Mouse (Mus musculus) heart, embryonic 10.5 days (tissue): Measurements from ENCODE around the gene Trappc6a. TPM values are rescaled to one million over a fixed set of nuclear protein-coding genes. Genes with fewer than 3 reads are reported as not detected.

Source experiments
- DNase-seq: peaks from one replicate; pipeline ENCODE4 v3.0.0-alpha.2; 2017; ENCODE audit warnings: low spot score
- H3K27ac ChIP-seq: fragments of 300-500 bp; sonication (generic); 2 replicates; pipeline ENCODE4 v1.5.1; 2016; ENCODE audit warnings: mild to moderate bottlenecking
- H3K27me3 ChIP-seq: fragments of 300-500 bp; sonication (generic); 2 replicates; pipeline ENCODE4 v1.6.1; 2016; ENCODE audit warnings: mild to moderate bottlenecking; ENCODE audit not compliant: poor library complexity, insufficient read depth, severe bottlenecking
- H3K36me3 ChIP-seq: fragments of 300-500 bp; sonication (generic); 2 replicates; pipeline ENCODE4 v1.6.1; 2016; ENCODE audit warnings: mild to moderate bottlenecking, moderate library complexity
- H3K4me1 ChIP-seq: fragments of 300-500 bp; sonication (generic); 2 replicates; pipeline ENCODE4 v1.6.1; 2016; ENCODE audit warnings: mild to moderate bottlenecking
- H3K4me3 ChIP-seq: fragments of 300-500 bp; sonication (generic); 2 replicates; pipeline ENCODE4 v1.5.1; 2016; ENCODE audit warnings: mild to moderate bottlenecking, moderate library complexity
- H3K9me3 ChIP-seq: fragments of 300-500 bp; sonication (generic); 2 replicates; pipeline ENCODE4 v1.6.1; 2016; ENCODE audit warnings: mild to moderate bottlenecking, moderate library complexity
- WGBS: fragments of 180-500 bp; shearing (Covaris S2); methylation state at CpG from one replicate; pipeline ENCODE4 v1.1.7; 2016; 5-methylcytosine and 5-hydroxymethylcytosine counted together
- polyA plus RNA-seq: library from polyadenylated mRNA; unstranded; fragments of >200 nt; fragmentation: Nextera tagmentation; extraction: Ambion mirVana; gene quantifications from 2 replicates; pipeline ENCODE4 v1.2.1, GENCODE M21; 2016

Gene Trappc6a
- polyA plus RNA-seq, result 95.3 and 107 TPM in 2 replicates

DNA sequence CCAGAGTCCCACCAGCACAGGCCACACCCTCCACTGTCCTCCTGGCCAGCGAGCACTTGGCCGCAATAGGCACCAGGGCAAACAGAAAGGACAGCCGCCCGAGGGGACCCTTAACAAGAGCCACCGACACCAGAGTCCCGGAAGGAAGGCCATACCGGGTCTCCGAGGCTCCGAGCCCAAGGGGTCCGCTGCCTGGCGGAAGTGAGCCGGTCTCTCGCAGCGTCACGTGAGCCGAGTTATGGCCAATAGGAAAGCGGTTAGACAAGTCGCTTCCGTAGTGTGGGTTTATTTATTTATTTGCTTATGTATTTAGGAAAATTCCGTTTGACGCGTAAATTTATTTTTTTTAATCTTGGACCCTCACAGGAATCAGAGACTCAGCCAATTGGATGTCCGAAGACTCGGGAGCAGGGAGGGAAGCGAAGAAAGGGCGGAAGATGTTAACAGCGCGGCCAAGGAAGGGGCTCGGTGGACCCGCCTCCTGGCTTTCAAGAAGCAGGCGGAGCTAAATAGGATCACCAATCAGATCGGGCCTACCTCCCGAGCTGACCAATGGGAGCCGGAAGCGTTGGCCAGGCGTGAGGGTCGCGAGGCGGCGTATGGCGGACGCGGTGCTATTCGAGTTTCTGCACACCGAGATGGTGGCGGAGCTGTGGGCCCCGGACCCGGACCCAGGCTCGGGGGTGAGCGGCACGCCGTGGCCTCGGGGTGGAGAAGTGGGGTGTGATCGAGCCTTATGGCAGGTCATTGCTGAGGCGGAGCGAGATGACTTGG is at the start of gene Trappc6a, which contains the start of gene Bloc1s3:
TSS of gene Trappc6a (plus strand) at position 246 of the 774 bp plus-strand sequence.
TSS of gene Bloc1s3 (minus strand) at position 218 of the 774 bp plus-strand sequence.
- peaks cover 23% of the 10 kb centered on the region for H3K4me1 ChIP-seq
- peaks cover 5% of the 10 kb centered on the region; the same call in 1 of the 2 replicates for H3K36me3 ChIP-seq
- H3K27ac ChIP-seq, result peak within 1 kb of the TSS; percentile 94
- H3K27me3 ChIP-seq, result no peaks in the 10 kb centered on the region
- DNase-seq, result peak; percentile 98
- under 1% methylated on average over 56 of the region's 56 CpGs for WGBS
- no peaks in the 10 kb centered on the region for H3K9me3 ChIP-seq
- H3K4me3 ChIP-seq, result peak within 1 kb of the TSS; percentile 82

- Histone ChIP-seq H3K27ac (peak within 1 kb of the TSS; percentile 92), H3K4me1 (peaks cover 43% of the 10 kb centered on the region), H3K9me3 (no peaks in the 10 kb centered on the region), H3K27me3 (peaks cover 9% of the 10 kb centered on the region; the same call in 1 of the 2 replicates), H3K4me3 (peak within 1 kb of the TSS; percentile 99), H3K36me3 (peaks cover 31% of the 10 kb centered on the region)
- WGBS, result under 1% methylated on average over 30 of the region's 42 CpGs
- DNase-seq, result peak; percentile 92
These were observed 49.5 kb upstream of the Trappc6a start, which contains the start of gene Mark4 for GRCm38 (mm10) chr7:19458591-19459111. TSS of gene Mark4 (minus strand) at chr7:19458821.

- Histone ChIP-seq H3K27me3 (peaks cover 9% of the 10 kb centered on the region; the same call in 1 of the 2 replicates), H3K36me3 (peaks cover 24% of the 10 kb centered on the region), H3K4me1 (peaks cover 46% of the 10 kb centered on the region), H3K9me3 (no peaks in the 10 kb centered on the region), H3K27ac (peak overlapping the region; percentile 92), H3K4me3 (peak overlapping the region; percentile 99)
- WGBS, result 19% methylated on average over 6 of the region's 6 CpGs
- DNase-seq, result no peak
These were observed 48.9 kb upstream of the Trappc6a start for GRCm38 (mm10) chr7:19459144-19459870.

DNA sequence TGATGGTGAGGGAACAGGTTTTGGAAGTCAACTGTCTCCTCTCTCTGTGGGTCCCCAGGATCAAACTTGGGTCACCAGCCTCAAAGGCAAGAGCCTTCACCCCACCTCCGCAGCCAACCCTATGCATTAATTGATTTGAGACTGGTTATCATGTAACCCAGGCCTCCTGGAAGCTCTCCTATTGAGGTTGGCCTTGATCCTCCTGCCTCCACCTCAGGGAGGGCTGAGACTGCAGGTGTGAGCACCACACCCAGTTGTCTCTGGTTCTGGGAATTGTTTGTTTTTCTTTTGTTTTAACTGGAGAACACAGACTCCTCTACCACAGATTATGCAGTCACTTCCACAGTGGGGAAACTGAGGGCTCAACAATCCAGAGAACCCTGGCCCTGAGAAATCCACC is 47.7 kb upstream of the Trappc6a start:
- Histone ChIP-seq H3K27me3 (peaks cover 14% of the 10 kb centered on the region), H3K4me1 (peaks cover 57% of the 10 kb centered on the region), H3K4me3 (no peak overlapping the region), H3K36me3 (peaks cover 14% of the 10 kb centered on the region), H3K27ac (no peak overlapping the region), H3K9me3 (no peaks in the 10 kb centered on the region)
- DNase-seq, result no peak
- 64% methylated on average over 1 of the region's 1 CpGs for WGBS

DNA sequence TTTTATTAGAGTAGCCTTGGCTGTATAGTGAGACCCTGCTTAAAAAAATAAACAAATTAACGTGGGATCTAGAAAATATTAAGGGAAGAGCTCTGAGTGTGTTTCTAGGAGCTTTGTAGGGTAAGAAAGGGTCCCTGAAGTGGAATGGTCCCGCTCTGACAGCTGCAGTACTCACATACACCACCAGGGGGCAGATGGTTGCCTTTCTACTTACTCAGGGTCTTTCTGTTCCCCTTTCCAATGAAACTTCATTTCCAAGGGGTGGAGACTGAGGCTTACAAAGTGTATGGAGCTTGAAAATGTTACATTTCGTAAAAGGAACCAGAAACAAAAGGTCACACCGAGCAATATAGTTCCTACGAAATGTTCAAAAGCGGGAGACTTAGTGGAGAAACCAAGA is 46.7 kb upstream of the Trappc6a start:
- H3K4me3 ChIP-seq, result no peak overlapping the region
- no peaks in the 10 kb centered on the region for H3K9me3 ChIP-seq
- DNase-seq, result peak; percentile 90
- peaks cover 50% of the 10 kb centered on the region for H3K4me1 ChIP-seq
- peaks cover 5% of the 10 kb centered on the region; the same call in 1 of the 2 replicates for H3K36me3 ChIP-seq
- 15% methylated on average over 6 of the region's 6 CpGs for WGBS
- peaks cover 23% of the 10 kb centered on the region for H3K27me3 ChIP-seq
- H3K27ac ChIP-seq, result no peak overlapping the region

- Histone ChIP-seq H3K27ac (peak overlapping the region; percentile 74), H3K4me3 (no peak overlapping the region), H3K4me1 (peaks cover 40% of the 10 kb centered on the region), H3K27me3 (peaks cover 32% of the 10 kb centered on the region), H3K9me3 (no peaks in the 10 kb centered on the region), H3K36me3 (no peaks in the 10 kb centered on the region)
- DNase-seq, result no peak
- WGBS, result 65% methylated on average over 4 of the region's 4 CpGs
These were observed 45.8 kb upstream of the Trappc6a start for GRCm38 (mm10) chr7:19462443-19462842.

GRCm38 (mm10) chr7:19462884-19463381 is 45.3 kb upstream of the Trappc6a start, which contains the start of gene Exoc3l2:
TSS of gene Exoc3l2 (plus strand) at chr7:19463331.
- Histone ChIP-seq H3K36me3 (no peaks in the 10 kb centered on the region), H3K9me3 (no peaks in the 10 kb centered on the region), H3K27ac (peak within 1 kb of the TSS; percentile 74), H3K4me1 (peaks cover 35% of the 10 kb centered on the region), H3K4me3 (peak within 1 kb of the TSS; percentile 50), H3K27me3 (peaks cover 36% of the 10 kb centered on the region)
- DNase-seq, result no peak
- WGBS, result 16% methylated on average over 6 of the region's 6 CpGs

DNA sequence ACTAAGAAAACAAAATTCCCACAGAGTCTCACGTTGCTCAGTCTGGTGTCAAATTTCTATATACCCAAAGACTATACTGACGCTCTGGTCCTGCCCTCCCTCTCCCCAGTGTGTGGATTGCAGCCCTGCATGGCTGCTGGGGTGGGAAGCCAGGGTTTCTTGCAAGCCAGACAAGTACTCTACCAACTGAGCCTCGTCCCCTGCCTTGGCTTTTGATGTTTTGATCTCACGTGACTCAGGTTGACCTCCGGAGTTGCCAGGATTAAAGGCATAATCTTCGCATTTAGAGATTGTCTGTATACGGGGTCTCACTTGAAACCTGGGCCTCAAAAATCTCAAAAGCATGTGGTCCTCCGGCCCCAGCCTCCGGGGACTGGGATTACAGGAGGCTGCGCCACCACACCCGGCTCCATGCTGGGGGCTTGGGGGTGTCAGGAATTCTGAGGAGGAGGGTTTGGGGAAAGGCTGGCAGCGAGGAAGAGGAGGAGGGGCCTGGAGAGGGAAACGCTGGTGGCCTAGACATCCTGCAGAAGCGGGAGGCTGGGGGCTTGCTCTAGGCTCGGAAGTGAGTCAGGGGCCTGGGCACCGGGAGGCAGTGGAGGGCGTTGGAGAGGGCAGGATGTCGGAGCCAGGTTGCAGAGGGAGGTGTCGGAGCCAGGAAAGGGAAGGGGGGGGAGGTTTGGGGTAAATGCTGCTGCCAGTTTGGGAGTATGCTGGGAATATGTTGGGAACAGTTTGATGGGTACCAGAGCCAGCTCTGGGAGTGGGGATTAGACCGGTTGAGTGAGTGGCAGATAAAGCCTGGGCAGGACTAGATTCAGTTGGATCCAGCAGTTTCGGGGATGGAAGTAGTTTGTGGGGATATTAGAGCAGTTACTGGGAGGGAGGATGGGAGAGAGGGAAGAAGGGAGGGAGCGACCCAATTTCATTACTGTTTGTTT is 43.6 kb upstream of the Trappc6a start:
- Histone ChIP-seq H3K27me3 (peaks cover 51% of the 10 kb centered on the region), H3K4me1 (peaks cover 30% of the 10 kb centered on the region), H3K4me3 (peak overlapping the region; percentile 45), H3K27ac (peak overlapping the region; percentile 73), H3K9me3 (no peaks in the 10 kb centered on the region), H3K36me3 (0 out of 2 replicates have a peak, but pooled peaks cover 2% of the 10 kb centered on the region)
- DNase-seq, result no peak
- WGBS, result 6% methylated on average over 22 of the region's 22 CpGs

DNA sequence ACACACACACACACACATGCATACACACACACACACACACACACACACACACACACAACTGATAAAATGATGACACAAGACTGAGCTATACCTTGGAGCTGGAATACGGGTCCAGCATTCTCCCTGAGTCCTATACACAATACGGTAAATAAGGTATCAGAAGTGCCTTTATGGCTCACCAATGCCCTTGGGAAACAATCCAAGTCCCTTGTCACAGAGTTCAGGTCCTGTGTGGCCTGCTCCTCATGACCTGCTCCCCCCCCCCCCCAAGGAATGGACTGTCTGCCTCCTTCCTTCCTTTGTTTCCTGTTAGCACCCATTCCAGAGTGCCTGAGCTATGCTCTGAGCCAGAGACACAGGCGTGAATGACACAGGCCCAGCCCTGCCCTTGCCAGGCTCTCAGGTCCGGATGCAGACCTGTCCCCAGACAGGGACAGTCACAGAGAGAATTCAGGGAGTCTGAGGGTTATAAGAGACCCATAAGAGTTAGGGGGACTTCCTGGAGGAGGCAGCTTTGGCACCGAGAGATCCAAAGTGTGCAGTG is 41.5 kb upstream of the Trappc6a start:
- H3K27ac ChIP-seq, result no peak overlapping the region
- H3K4me1 ChIP-seq, result peaks cover 33% of the 10 kb centered on the region
- WGBS, result 53% methylated on average over 5 of the region's 5 CpGs
- DNase-seq, result no peak
- H3K9me3 ChIP-seq, result no peaks in the 10 kb centered on the region
- peak overlapping the region; percentile 24; the same call in 1 of the 2 replicates for H3K4me3 ChIP-seq
- 0 out of 2 replicates have a peak, but pooled peaks cover 2% of the 10 kb centered on the region for H3K36me3 ChIP-seq
- peaks cover 71% of the 10 kb centered on the region for H3K27me3 ChIP-seq

- no peaks in the 10 kb centered on the region for H3K9me3 ChIP-seq
- WGBS, result 33% methylated on average over 6 of the region's 6 CpGs
- H3K27ac ChIP-seq, result no peak overlapping the region
- H3K27me3 ChIP-seq, result peaks cover 81% of the 10 kb centered on the region
- 0 out of 2 replicates have a peak, but pooled peaks cover 4% of the 10 kb centered on the region for H3K36me3 ChIP-seq
- DNase-seq, result no peak
- H3K4me1 ChIP-seq, result peaks cover 34% of the 10 kb centered on the region
- H3K4me3 ChIP-seq, result no peak overlapping the region
These were observed 40.6 kb upstream of the Trappc6a start for GRCm38 (mm10) chr7:19467638-19468037.

- H3K27me3 ChIP-seq, result peaks cover 83% of the 10 kb centered on the region
These were observed 39.9 kb upstream of the Trappc6a start for GRCm38 (mm10) chr7:19468279-19468678.

More at GRCm38 (mm10) chr7:19468279-19468678, 39.9 kb upstream of the Trappc6a start:
- H3K27ac ChIP-seq, result no peak overlapping the region
- no peak for DNase-seq
- 68% methylated on average over 12 of the region's 12 CpGs for WGBS
- no peaks in the 10 kb centered on the region for H3K9me3 ChIP-seq
- H3K36me3 ChIP-seq, result 0 out of 2 replicates have a peak, but pooled peaks cover 8% of the 10 kb centered on the region
- H3K4me1 ChIP-seq, result peaks cover 32% of the 10 kb centered on the region
- no peak overlapping the region for H3K4me3 ChIP-seq
